Mouse (Mus musculus) lung, adult 18-20 months (tissue): ENCODE data around the gene Gm20605.

Experiments
- DNase-seq, 2 experiments: peaks; one replicate each; pipeline ENCODE4 v3.0.0; 2022; ENCODE audit warnings: mixed read lengths in 2 of 2

Gm20605 gene

GRCm38 (mm10) chr5:137690531-137690930, 61.6 kb downstream of the Gm20605 start:
- no peak for DNase-seq

GRCm38 (mm10) chr5:137691881-137692280, 62.9 kb downstream of the Gm20605 start:
- no peak for DNase-seq
